Mouse (Mus musculus) small intestine, adult 2 months (tissue): ENCODE measurements around the gene Klf13. TPM values are rescaled to one million over a fixed set of nuclear protein-coding genes. Genes with fewer than 3 reads are reported as not detected.

Source experiments
- H3K27ac ChIP-seq: fragments of 200-500 bp; 2 replicates; pipeline ENCODE4 v1.5.1; 2012; ENCODE audit warnings: low read depth, low read length, control low read depth, inconsistent platforms; ENCODE audit not compliant: insufficient read depth
- H3K27me3 ChIP-seq: fragments of 200-500 bp; 2 replicates; pipeline ENCODE4 v1.6.1; 2012; ENCODE audit warnings: mild to moderate bottlenecking, moderate library complexity, low read length, inconsistent platforms; ENCODE audit not compliant: control insufficient read depth, insufficient read depth
- H3K36me3 ChIP-seq: fragments of 200-500 bp; 2 replicates; pipeline ENCODE4 v1.6.1; 2012; ENCODE audit warnings: mild to moderate bottlenecking, low read length, control low read depth, inconsistent platforms; ENCODE audit not compliant: control insufficient read depth, insufficient read depth
- H3K4me1 ChIP-seq: fragments of 200-500 bp; 2 replicates; pipeline ENCODE4 v1.6.1; 2012; ENCODE audit warnings: low read length, inconsistent platforms, mixed read lengths; ENCODE audit not compliant: control insufficient read depth, insufficient read depth, insufficient read length
- H3K4me3 ChIP-seq: fragments of 200-500 bp; 2 replicates; pipeline ENCODE4 v1.5.1; 2012; ENCODE audit warnings: low read depth, mild to moderate bottlenecking, control low read depth, inconsistent platforms, low read length, moderate library complexity
- CTCF ChIP-seq: fragments of 200-500 bp; IDR thresholded peaks from 2 replicates; pipeline ENCODE4 v1.5.1; 2012; ENCODE audit warnings: low read depth, mild to moderate bottlenecking, control low read depth, inconsistent platforms, low read length, moderate library complexity, mixed read lengths; ENCODE audit not compliant: insufficient replicate concordance, insufficient read length; ENCODE audit errors: extremely low read depth
- POLR2A ChIP-seq: fragments of 200-500 bp; IDR thresholded peaks from 2 replicates; pipeline ENCODE4 v1.6.1; 2012; ENCODE audit warnings: low read depth, mild to moderate bottlenecking, control low read depth, inconsistent platforms, low read length, moderate library complexity
- WGBS: fragments of 180-500 bp; shearing (Covaris S2); methylation state at CpG from one replicate; pipeline ENCODE4 v1.1.7; 2018; 5-methylcytosine and 5-hydroxymethylcytosine counted together
- polyA plus RNA-seq: library from polyadenylated mRNA; depleted of rRNA; stranded (reverse); fragments of >200 nt; gene quantifications from 2 replicates; pipeline ENCODE4 v1.2.3, GENCODE M21; 2012

Klf13 gene
- polyA plus RNA-seq, 1 experiment, result 55.1 TPM

GRCm38 (mm10) chr7:63916268-63916907, 22.3 kb downstream of the Klf13 start, which contains the start of gene E030018B13Rik:
TSS of gene E030018B13Rik (plus strand) at chr7:63916857.
- Histone ChIP-seq H3K27me3 (no peaks in the 10 kb centered on the region), H3K36me3 (no peaks in the 10 kb centered on the region), H3K4me3 (no peak within 1 kb of the TSS), H3K4me1 (peaks cover 61% of the 10 kb centered on the region), H3K27ac (peak within 1 kb of the TSS; percentile 84)
- 77% methylated on average over 6 of the region's 6 CpGs for WGBS
- TF ChIP-seq POLR2A, result no peak
- no peak for TF ChIP-seq CTCF

- Histone ChIP-seq H3K4me1 (peaks cover 71% of the 10 kb centered on the region), H3K27me3 (no peaks in the 10 kb centered on the region), H3K36me3 (no peaks in the 10 kb centered on the region), H3K27ac (no peak overlapping the region), H3K4me3 (no peak overlapping the region)
- WGBS, result 93% methylated on average over 2 of the region's 2 CpGs
- TF ChIP-seq POLR2A (no peak), CTCF (no peak)
Observed at GRCm38 (mm10) chr7:63914891-63915290, 23.8 kb downstream of the Klf13 start.

GRCm38 (mm10) chr7:63913724-63914692, 24.7 kb downstream of the Klf13 start:
- 47% methylated on average over 10 of the region's 10 CpGs for WGBS

GRCm38 (mm10) chr7:63912924-63913723, 25.6 kb downstream of the Klf13 start:
- Histone ChIP-seq H3K27ac (peak overlapping the region; percentile 94), H3K36me3 (no peaks in the 10 kb centered on the region), H3K4me1 (peaks cover 57% of the 10 kb centered on the region), H3K27me3 (no peaks in the 10 kb centered on the region), H3K4me3 (no peak overlapping the region)
- 72% methylated on average over 12 of the region's 12 CpGs for WGBS
- no peak for TF ChIP-seq POLR2A
- TF ChIP-seq CTCF, result no peak

More at GRCm38 (mm10) chr7:63913724-63914692, 24.7 kb downstream of the Klf13 start:
- Histone ChIP-seq H3K36me3 (no peaks in the 10 kb centered on the region), H3K4me1 (peaks cover 62% of the 10 kb centered on the region), H3K4me3 (no peak overlapping the region), H3K27ac (peak overlapping the region; percentile 58), H3K27me3 (no peaks in the 10 kb centered on the region)
- no peak for TF ChIP-seq POLR2A
- TF ChIP-seq CTCF, result no peak

- Histone ChIP-seq H3K27me3 (no peaks in the 10 kb centered on the region), H3K27ac (peak overlapping the region; percentile 94), H3K4me3 (no peak overlapping the region), H3K36me3 (no peaks in the 10 kb centered on the region), H3K4me1 (peaks cover 53% of the 10 kb centered on the region)
- TF ChIP-seq POLR2A (no peak), CTCF (no peak)
- WGBS, result 21% methylated on average over 7 of the region's 7 CpGs
Observed at GRCm38 (mm10) chr7:63912234-63912810, 26.4 kb downstream of the Klf13 start.

GRCm38 (mm10) chr7:63911383-63912233, 27.1 kb downstream of the Klf13 start:
- TF ChIP-seq POLR2A (peak; percentile 24; the same call in 1 of the 2 replicates), CTCF (no peak)
- peaks cover 47% of the 10 kb centered on the region for H3K4me1 ChIP-seq
- H3K4me3 ChIP-seq, result no peak overlapping the region
- no peaks in the 10 kb centered on the region for H3K36me3 ChIP-seq
- 13% methylated on average over 8 of the region's 8 CpGs for WGBS
- H3K27me3 ChIP-seq, result no peaks in the 10 kb centered on the region
- peak overlapping the region; percentile 94 for H3K27ac ChIP-seq
